Mouse (Mus musculus) brain, adult 2 months (tissue): ENCODE measurements around the gene Gm3404.
A peak's percentile ranks its signal among the peaks of the same experiment; 100 is the strongest.
"Not testable (repeated sequence)": the region's sequence is repeated elsewhere in the genome, so short reads cannot be mapped to it uniquely, and the experiment has no call there.

Experiments used
- DNase-seq: peaks from one replicate; pipeline ENCODE4 v3.0.0; 2011; ENCODE audit warnings: low read depth, low spot score

Gene Gm3404

DNA sequence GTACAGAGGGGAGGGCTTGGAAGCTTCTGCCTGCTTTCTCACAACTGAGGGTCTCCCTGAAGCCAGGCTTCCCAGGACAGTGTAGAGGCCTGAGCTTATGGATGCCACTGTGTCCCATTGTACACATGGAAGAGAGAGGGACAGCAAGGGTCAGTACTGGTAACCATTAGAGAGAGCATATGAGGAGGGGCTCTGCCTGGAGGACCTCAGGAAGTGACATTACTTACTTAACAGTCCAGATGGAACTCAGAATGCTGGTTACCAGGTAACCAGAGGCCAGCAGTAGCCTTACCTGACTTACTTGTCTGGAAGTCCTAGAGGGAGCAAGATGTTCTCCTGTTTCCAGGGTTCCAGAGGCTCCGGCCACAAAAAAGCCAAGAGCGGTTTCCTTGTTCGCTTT is at the start of gene Gm3404:
Gene Gm3404, plus strand, starts transcription at position 301 of the 400 bp plus-strand sequence.
- not testable (repeated sequence) for DNase-seq

- DNase-seq: not testable (repeated sequence)
Observed at GRCm38 (mm10) chr5:146479564-146479963, 46.0 kb upstream of the Gm3404 start.

DNA sequence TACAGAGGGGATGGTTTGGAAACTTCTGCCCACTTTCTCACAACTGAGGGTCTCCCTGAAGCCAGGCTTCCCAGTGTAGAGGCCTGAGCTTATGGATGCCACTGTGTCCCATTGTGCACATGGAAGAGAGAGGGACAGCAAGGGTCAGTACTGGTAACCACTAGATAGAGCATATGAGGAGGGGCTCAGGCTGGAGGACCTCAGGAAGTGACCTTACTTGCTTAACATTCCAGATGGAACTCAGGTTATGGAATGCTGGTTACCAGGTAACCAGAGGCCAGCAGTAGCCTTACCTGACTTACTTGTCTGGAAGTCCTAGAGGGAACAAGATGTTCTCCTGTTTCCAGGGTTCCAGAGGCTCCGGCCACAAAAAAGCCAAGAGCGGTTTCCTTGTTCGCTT is 43.9 kb upstream of the Gm3404 start, which contains the start of gene Gm6408:
Gene Gm6408, plus strand, starts transcription at position 301 of the 400 bp plus-strand sequence.
- DNase-seq: not testable (repeated sequence)

DNA sequence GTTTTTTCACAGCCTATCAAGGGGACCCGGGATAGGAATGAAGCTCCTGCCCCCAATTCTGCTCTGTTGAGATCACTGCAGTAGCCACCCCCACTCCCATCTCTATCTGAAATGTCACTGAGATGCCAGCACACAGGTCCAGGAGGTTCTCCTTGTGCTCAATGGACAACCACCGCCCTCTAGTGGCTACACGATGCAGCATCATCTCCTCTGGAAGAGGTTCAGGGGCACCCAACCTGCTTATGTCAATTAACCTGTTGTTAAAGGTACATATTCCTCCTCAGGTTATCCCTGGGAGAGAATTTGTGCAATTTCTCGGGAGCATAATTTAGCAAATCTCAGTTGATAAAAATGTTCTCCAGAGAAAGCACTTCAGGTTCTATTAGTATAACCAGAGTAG is 36.6 kb upstream of the Gm3404 start:
- DNase-seq: peak; percentile 31

- DNase-seq: not testable (repeated sequence)
Observed at GRCm38 (mm10) chr5:146491063-146491462, 34.5 kb upstream of the Gm3404 start, which contains the start of gene Gm6370. Gm6370 (plus strand) TSS chr5:146491363.

GRCm38 (mm10) chr5:146502099-146502498 is 23.5 kb upstream of the Gm3404 start, which contains the start of gene 4930449I24Rik:
4930449I24Rik (plus strand) TSS chr5:146502399.
- DNase-seq: not testable (repeated sequence)

- DNase-seq: not testable (repeated sequence)
Observed at GRCm38 (mm10) chr5:146513823-146514222, 11.8 kb upstream of the Gm3404 start, which contains the start of gene Gm3402. Gm3402 (plus strand) TSS chr5:146514123.

- not testable (repeated sequence) for DNase-seq
Observed at GRCm38 (mm10) chr5:146537347-146537746, 11.7 kb downstream of the Gm3404 start, which contains the start of gene Gm3409. Gm3409 (plus strand) TSS chr5:146537647.

GRCm38 (mm10) chr5:146555836-146556235 is 30.2 kb downstream of the Gm3404 start, which contains the start of gene Gm3415:
Gm3415 (plus strand) TSS chr5:146556136.
- DNase-seq: not testable (repeated sequence)

DNA sequence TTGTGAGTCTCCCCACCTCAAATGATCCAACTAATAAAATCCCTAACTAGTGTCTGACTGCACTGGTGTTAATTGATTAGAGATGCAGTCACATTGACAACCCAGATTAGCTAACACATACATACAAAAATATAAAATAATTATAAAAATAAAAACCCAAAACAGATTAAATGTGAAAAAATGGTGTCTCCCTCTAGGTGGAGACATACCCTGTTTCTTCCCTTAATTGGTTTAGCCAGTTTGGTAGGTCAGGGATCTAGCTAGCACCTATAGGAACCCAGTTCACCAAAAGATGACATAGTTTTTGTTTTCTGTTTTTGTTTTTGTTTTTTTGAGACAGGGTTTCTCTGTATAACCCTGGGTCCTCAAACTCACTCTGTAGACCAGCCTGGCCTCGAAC is 38.7 kb downstream of the Gm3404 start:
- no peak for DNase-seq

DNA sequence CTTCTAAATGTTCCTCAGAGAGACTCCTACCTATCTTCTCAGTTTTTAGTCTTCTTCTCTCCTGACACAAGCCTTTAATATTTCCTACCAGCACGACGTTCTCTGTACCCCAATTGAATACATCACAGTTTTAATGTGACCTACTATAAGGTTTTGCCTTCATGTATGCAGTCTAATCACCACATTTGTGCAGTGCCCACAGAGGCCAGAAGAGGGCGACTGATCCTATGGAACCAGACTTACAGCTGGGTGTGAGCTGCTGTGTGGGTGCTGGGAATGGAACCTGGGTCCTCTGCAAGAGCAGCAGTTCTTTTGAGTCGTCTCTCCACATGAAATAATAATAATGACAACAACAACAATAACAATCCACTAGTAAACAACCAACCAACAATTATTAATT is 41.5 kb downstream of the Gm3404 start:
- DNase-seq: no peak

DNA sequence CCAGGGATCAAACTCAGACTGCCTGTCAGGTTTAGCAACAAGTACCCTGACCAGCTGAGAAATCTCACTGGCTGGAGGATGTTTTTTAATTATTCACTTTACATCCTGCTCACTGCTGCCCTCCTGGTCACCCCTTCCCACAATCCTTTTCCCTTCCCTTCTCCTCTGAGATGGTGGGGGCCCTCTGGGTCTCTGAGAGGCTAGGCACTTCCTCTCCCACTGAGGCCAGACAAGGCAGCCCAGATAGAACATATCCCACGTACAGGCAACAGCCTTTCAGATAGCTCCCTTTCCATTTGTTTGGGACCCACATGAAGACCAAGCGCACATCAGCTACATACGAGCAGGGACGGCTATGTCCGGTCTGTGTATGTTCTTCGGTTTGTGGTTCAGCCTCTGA is 44.6 kb downstream of the Gm3404 start:
- DNase-seq: not testable (repeated sequence)

DNA sequence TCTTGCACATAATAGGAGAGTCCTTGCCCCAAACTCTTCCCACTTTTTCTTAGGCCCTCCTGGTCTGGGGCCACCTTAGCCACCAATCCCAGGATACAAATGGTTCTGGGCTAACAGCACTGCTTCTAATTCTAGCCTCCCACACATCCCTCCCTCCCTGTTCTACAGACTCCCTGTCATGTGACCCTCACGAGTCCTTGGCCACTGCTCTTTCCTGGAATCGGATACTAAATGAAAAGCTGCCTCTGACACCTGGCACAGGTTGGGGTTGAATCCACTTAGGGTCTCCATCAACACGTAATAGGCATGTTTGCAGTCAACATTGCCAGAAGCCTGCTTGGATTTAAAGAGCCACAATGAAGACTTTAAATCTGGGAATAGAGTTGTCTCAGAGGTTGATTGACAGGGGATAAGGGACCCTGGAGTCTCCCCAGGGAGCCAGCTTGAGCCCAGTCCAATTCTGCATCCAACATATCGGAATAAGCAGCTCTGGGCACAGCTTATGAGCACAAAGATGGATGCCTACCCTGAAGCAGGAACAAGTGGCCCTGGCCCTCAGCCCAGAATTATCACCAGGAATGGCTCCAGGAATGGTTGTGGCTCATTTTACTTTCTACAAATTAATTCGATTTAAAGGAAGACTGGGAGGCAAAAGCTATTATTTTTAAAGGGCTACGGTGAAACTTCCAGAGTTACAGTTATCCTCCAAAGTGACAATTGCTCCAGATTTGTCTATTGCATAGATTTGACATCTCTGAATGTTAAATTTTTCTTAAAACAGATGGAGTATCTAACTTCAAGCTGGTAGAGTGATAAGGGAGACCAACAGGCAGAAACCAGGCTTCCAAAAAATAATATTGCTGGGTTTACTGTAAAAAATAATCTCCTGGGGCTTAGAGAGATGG is 46.5 kb downstream of the Gm3404 start:
- DNase-seq: peak; percentile 74

GRCm38 (mm10) chr5:146572735-146573042 is 47.1 kb downstream of the Gm3404 start:
- not testable (repeated sequence) for DNase-seq

GRCm38 (mm10) chr5:146576668-146577067 is 51.1 kb downstream of the Gm3404 start:
- no peak for DNase-seq
